Mouse (Mus musculus): ENCODE results near the gene Evc. TPM values are rescaled to one million over a fixed set of nuclear protein-coding genes. Genes with fewer than 3 reads are reported as not detected.

Gene Evc
- polyA plus RNA-seq, 1 experiment from 2014 or later: 9.5 TPM

GRCm38 (mm10) chr5:37289236-37289635 lies 47.5 kb downstream of the Evc start:
- Histone ChIP-seq H3K36me3 (ENCODE audit: control insufficient read depth, insufficient read depth, low read length) (peaks cover 10% of the 10 kb centered on the region; the same call in 1 of the 2 replicates), H3K4me3 (ENCODE audit: low read depth, low read length) (no peak overlapping the region), H3K27me3 (ENCODE audit: control insufficient read depth, insufficient read depth, low read length) (no peaks in the 10 kb centered on the region), H3K4me1 (replicated peaks; ENCODE audit: control insufficient read depth, insufficient read depth, low read length) (no peaks in the 10 kb centered on the region), H3K27ac (ENCODE audit: low read depth, low read length) (no peak overlapping the region), H3K4me2 (replicated peaks; ENCODE audit: low read depth, low read length) (no peak overlapping the region), H3K9ac (ENCODE audit: low read depth, low read length) (no peak overlapping the region), H3K9me3 (ENCODE audit: control insufficient read depth, low read length) (no peaks in the 10 kb centered on the region)
- 20% methylated on average over 3 of the region's 3 CpGs for WGBS
- ATAC-seq (ENCODE audit: low FRiP score) (peak; percentile 45; the same call in 1 of the 2 replicates), DNase-seq (ENCODE audit: low spot score) (peak; percentile 75)

- DNase-seq (ENCODE audit: low spot score) (peak; percentile 72), ATAC-seq (ENCODE audit: low FRiP score) (peak; percentile 51; the same call in 1 of the 2 replicates)
- no peaks in the 10 kb centered on the region for H3K4me1 ChIP-seq (replicated peaks; ENCODE audit: control insufficient read depth, insufficient read depth, low read length)
- H3K9ac ChIP-seq (ENCODE audit: low read depth, low read length): no peak overlapping the region
- peaks cover 14% of the 10 kb centered on the region for H3K36me3 ChIP-seq (ENCODE audit: control insufficient read depth, insufficient read depth, low read length)
- H3K27ac ChIP-seq (ENCODE audit: low read depth, low read length): no peak overlapping the region
- no peaks in the 10 kb centered on the region for H3K27me3 ChIP-seq (ENCODE audit: control insufficient read depth, insufficient read depth, low read length)
- H3K4me2 ChIP-seq (replicated peaks; ENCODE audit: low read depth, low read length): no peak overlapping the region
- H3K9me3 ChIP-seq (ENCODE audit: control insufficient read depth, low read length): no peaks in the 10 kb centered on the region
- WGBS: 86% methylated on average over 3 of the region's 3 CpGs
- no peak overlapping the region for H3K4me3 ChIP-seq (ENCODE audit: low read depth, low read length)
Observed at GRCm38 (mm10) chr5:37288374-37288773, 48.3 kb downstream of the Evc start.

- DNase-seq (ENCODE audit: low spot score): no peak
- Histone ChIP-seq H3K4me1 (replicated peaks; ENCODE audit: control insufficient read depth, insufficient read depth, low read length) (no peaks in the 10 kb centered on the region), H3K27me3 (ENCODE audit: control insufficient read depth, insufficient read depth, low read length) (no peaks in the 10 kb centered on the region), H3K36me3 (ENCODE audit: control insufficient read depth, insufficient read depth, low read length) (peaks cover 7% of the 10 kb centered on the region), H3K27ac (ENCODE audit: low read depth, low read length) (no peak overlapping the region), H3K9me3 (ENCODE audit: control insufficient read depth, low read length) (no peaks in the 10 kb centered on the region), H3K9ac (ENCODE audit: low read depth, low read length) (no peak overlapping the region), H3K4me2 (replicated peaks; ENCODE audit: low read depth, low read length) (no peak overlapping the region), H3K4me3 (ENCODE audit: low read depth, low read length) (no peak overlapping the region)
- WGBS: 94% methylated on average over 11 of the region's 11 CpGs
- ATAC-seq (ENCODE audit: low FRiP score): no peak
Observed at GRCm38 (mm10) chr5:37281021-37281420, 55.7 kb downstream of the Evc start.

GRCm38 (mm10) chr5:37263816-37264215 lies 72.9 kb downstream of the Evc start:
- Histone ChIP-seq H3K4me3 (ENCODE audit: low read depth, low read length) (no peak overlapping the region), H3K27me3 (ENCODE audit: control insufficient read depth, insufficient read depth, low read length) (no peaks in the 10 kb centered on the region), H3K9ac (ENCODE audit: low read depth, low read length) (no peak overlapping the region), H3K36me3 (ENCODE audit: control insufficient read depth, insufficient read depth, low read length) (no peaks in the 10 kb centered on the region), H3K9me3 (ENCODE audit: control insufficient read depth, low read length) (no peaks in the 10 kb centered on the region), H3K27ac (ENCODE audit: low read depth, low read length) (no peak overlapping the region), H3K4me1 (replicated peaks; ENCODE audit: control insufficient read depth, insufficient read depth, low read length) (peaks cover 3% of the 10 kb centered on the region; the same call in 1 of the 2 replicates), H3K4me2 (replicated peaks; ENCODE audit: low read depth, low read length) (no peak overlapping the region)
- DNase-seq (ENCODE audit: low spot score) (no peak), ATAC-seq (ENCODE audit: low FRiP score) (no peak)
- WGBS: 66% methylated on average over 6 of the region's 6 CpGs

- DNase-seq (ENCODE audit: low spot score) (no peak), ATAC-seq (ENCODE audit: low FRiP score) (0 out of 2 replicates have a peak, but pooled peaks have one; percentile 35)
- 64% methylated on average over 5 of the region's 5 CpGs for WGBS
Observed at GRCm38 (mm10) chr5:37261734-37262133, 75.0 kb downstream of the Evc start.

GRCm38 (mm10) chr5:37257243-37257642 lies 79.5 kb downstream of the Evc start:
- WGBS: 63% methylated on average over 5 of the region's 5 CpGs

More at GRCm38 (mm10) chr5:37261734-37262133, 75.0 kb downstream of the Evc start:
- no peak overlapping the region for H3K27ac ChIP-seq (ENCODE audit: low read depth, low read length)
- no peaks in the 10 kb centered on the region for H3K36me3 ChIP-seq (ENCODE audit: control insufficient read depth, insufficient read depth, low read length)
- peaks cover 3% of the 10 kb centered on the region; the same call in 1 of the 2 replicates for H3K4me1 ChIP-seq (replicated peaks; ENCODE audit: control insufficient read depth, insufficient read depth, low read length)
- H3K4me3 ChIP-seq (ENCODE audit: low read depth, low read length): no peak overlapping the region
- no peaks in the 10 kb centered on the region for H3K9me3 ChIP-seq (ENCODE audit: control insufficient read depth, low read length)
- no peaks in the 10 kb centered on the region for H3K27me3 ChIP-seq (ENCODE audit: control insufficient read depth, insufficient read depth, low read length)
- no peak overlapping the region for H3K9ac ChIP-seq (ENCODE audit: low read depth, low read length)
- no peak overlapping the region for H3K4me2 ChIP-seq (replicated peaks; ENCODE audit: low read depth, low read length)

GRCm38 (mm10) chr5:37256823-37257222 lies 79.9 kb downstream of the Evc start:
- Histone ChIP-seq H3K27ac (ENCODE audit: low read depth, low read length) (no peak overlapping the region), H3K4me2 (replicated peaks; ENCODE audit: low read depth, low read length) (no peak overlapping the region), H3K27me3 (ENCODE audit: control insufficient read depth, insufficient read depth, low read length) (no peaks in the 10 kb centered on the region), H3K4me3 (ENCODE audit: low read depth, low read length) (no peak overlapping the region), H3K36me3 (ENCODE audit: control insufficient read depth, insufficient read depth, low read length) (no peaks in the 10 kb centered on the region), H3K4me1 (replicated peaks; ENCODE audit: control insufficient read depth, insufficient read depth, low read length) (peaks cover 6% of the 10 kb centered on the region), H3K9ac (ENCODE audit: low read depth, low read length) (no peak overlapping the region), H3K9me3 (ENCODE audit: control insufficient read depth, low read length) (no peaks in the 10 kb centered on the region)
- 65% methylated on average over 7 of the region's 7 CpGs for WGBS
- DNase-seq (ENCODE audit: low spot score) (no peak), ATAC-seq (ENCODE audit: low FRiP score) (no peak)

More at GRCm38 (mm10) chr5:37257243-37257642, 79.5 kb downstream of the Evc start:
- H3K36me3 ChIP-seq (ENCODE audit: control insufficient read depth, insufficient read depth, low read length): no peaks in the 10 kb centered on the region
- no peak for ATAC-seq (ENCODE audit: low FRiP score)
- peaks cover 7% of the 10 kb centered on the region for H3K4me1 ChIP-seq (replicated peaks; ENCODE audit: control insufficient read depth, insufficient read depth, low read length)
- no peak overlapping the region for H3K4me2 ChIP-seq (replicated peaks; ENCODE audit: low read depth, low read length)
- no peak overlapping the region for H3K27ac ChIP-seq (ENCODE audit: low read depth, low read length)
- H3K27me3 ChIP-seq (ENCODE audit: control insufficient read depth, insufficient read depth, low read length): no peaks in the 10 kb centered on the region
- H3K9ac ChIP-seq (ENCODE audit: low read depth, low read length): no peak overlapping the region
- H3K9me3 ChIP-seq (ENCODE audit: control insufficient read depth, low read length): no peaks in the 10 kb centered on the region
- H3K4me3 ChIP-seq (ENCODE audit: low read depth, low read length): no peak overlapping the region
- peak; percentile 57 for DNase-seq (ENCODE audit: low spot score)

- Histone ChIP-seq H3K9ac (ENCODE audit: low read depth, low read length) (no peak overlapping the region), H3K36me3 (ENCODE audit: control insufficient read depth, insufficient read depth, low read length) (no peaks in the 10 kb centered on the region), H3K4me2 (replicated peaks; ENCODE audit: low read depth, low read length) (no peak overlapping the region), H3K27me3 (ENCODE audit: control insufficient read depth, insufficient read depth, low read length) (no peaks in the 10 kb centered on the region), H3K4me3 (ENCODE audit: low read depth, low read length) (no peak overlapping the region), H3K4me1 (replicated peaks; ENCODE audit: control insufficient read depth, insufficient read depth, low read length) (peaks cover 8% of the 10 kb centered on the region; the same call in 1 of the 2 replicates), H3K27ac (ENCODE audit: low read depth, low read length) (no peak overlapping the region), H3K9me3 (ENCODE audit: control insufficient read depth, low read length) (no peaks in the 10 kb centered on the region)
- 88% methylated on average over 4 of the region's 4 CpGs for WGBS
- DNase-seq (ENCODE audit: low spot score) (no peak), ATAC-seq (ENCODE audit: low FRiP score) (no peak)
Observed at GRCm38 (mm10) chr5:37254523-37254922, 82.2 kb downstream of the Evc start.

GRCm38 (mm10) chr5:37252101-37252804 lies 84.4 kb downstream of the Evc start:
- Histone ChIP-seq H3K27me3 (ENCODE audit: control insufficient read depth, insufficient read depth, low read length) (no peaks in the 10 kb centered on the region), H3K4me2 (replicated peaks; ENCODE audit: low read depth, low read length) (no peak overlapping the region), H3K9ac (ENCODE audit: low read depth, low read length) (no peak overlapping the region), H3K36me3 (ENCODE audit: control insufficient read depth, insufficient read depth, low read length) (no peaks in the 10 kb centered on the region), H3K9me3 (ENCODE audit: control insufficient read depth, low read length) (no peaks in the 10 kb centered on the region), H3K4me1 (replicated peaks; ENCODE audit: control insufficient read depth, insufficient read depth, low read length) (peaks cover 11% of the 10 kb centered on the region; the same call in 1 of the 2 replicates), H3K27ac (ENCODE audit: low read depth, low read length) (no peak overlapping the region), H3K4me3 (ENCODE audit: low read depth, low read length) (no peak overlapping the region)
- 80% methylated on average over 9 of the region's 9 CpGs for WGBS
- ATAC-seq (ENCODE audit: low FRiP score) (no peak), DNase-seq (ENCODE audit: low spot score) (no peak)

Measured in hindbrain, embryonic 11.5 days (tissue).